Mouse (Mus musculus) left cerebral cortex, postnatal 36 days (tissue): Measurements from ENCODE around the gene Arhgef25. TPM values are rescaled to one million over a fixed set of nuclear protein-coding genes. Genes with fewer than 3 reads are reported as not detected.
"Not testable (repeated sequence)": the region's sequence is repeated elsewhere in the genome, so short reads cannot be mapped to it uniquely, and the experiment has no call there.

ENCODE experiments used
- DNase-seq, 2 experiments: peaks; one replicate each; pipeline ENCODE4 v3.0.0; 2021 to 2022; ENCODE audit warnings: low spot score in 2 of 2, mixed read lengths in 1 of 2
- intact Hi-C: fragments of 180-260 bp; cut with DNase I; formaldehyde crosslinking; loops from one replicate; pipeline ENCODE4 v1.15.1; 2025
- total RNA-seq, 2 experiments: library from RNA; stranded (reverse); gene quantifications; 2 replicates each; pipeline ENCODE4 v1.2.3; 2021

The Arhgef25 gene
- total RNA-seq, 2 experiments from 2014 or later = 173 to 176 TPM

DNA sequence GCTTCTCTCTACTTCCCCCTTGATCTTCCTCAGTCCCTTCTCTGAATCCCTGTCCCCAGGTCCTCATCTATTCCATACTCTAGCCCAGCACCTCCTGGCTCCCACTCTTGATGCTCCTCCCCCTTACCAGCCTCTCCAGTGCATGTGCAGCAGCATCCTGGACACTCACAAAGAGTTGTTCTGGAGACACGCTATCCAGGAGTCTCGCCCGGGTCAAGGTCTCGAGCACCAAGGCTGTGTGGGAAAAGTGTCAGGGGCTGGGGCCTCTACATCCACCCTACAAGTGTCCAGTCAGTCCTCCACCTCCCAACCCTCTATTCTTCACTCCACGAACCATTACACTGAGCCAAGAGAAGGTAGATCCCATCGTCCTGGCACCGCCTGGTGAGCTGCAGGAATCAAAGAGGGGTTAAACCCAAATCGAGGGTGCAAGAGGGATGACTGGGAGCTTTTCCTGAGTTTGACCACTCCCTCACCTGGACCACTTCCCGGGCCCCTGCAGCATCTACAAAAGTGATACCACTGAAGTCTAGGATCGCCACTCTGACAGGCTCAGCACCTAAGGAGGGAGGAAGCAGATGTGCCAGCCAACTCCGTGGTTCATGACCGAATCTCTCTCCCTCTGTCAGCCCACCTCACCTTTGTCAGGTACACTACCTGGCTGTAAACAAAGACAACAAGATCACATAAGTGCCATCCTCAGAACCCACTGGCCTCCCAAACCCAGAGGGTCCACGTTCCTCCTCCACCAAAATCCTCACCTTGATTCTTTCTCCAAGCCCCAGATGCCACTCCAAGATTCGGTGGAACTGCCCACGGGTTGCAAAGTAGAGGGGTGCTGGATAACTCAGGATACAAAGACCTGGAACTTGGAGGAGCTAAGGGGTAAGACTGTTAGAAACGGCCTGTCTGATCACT is 16.5 kb downstream of the Arhgef25 start:
- no peak for DNase-seq
- intact Hi-C loops = no loop called here

DNA sequence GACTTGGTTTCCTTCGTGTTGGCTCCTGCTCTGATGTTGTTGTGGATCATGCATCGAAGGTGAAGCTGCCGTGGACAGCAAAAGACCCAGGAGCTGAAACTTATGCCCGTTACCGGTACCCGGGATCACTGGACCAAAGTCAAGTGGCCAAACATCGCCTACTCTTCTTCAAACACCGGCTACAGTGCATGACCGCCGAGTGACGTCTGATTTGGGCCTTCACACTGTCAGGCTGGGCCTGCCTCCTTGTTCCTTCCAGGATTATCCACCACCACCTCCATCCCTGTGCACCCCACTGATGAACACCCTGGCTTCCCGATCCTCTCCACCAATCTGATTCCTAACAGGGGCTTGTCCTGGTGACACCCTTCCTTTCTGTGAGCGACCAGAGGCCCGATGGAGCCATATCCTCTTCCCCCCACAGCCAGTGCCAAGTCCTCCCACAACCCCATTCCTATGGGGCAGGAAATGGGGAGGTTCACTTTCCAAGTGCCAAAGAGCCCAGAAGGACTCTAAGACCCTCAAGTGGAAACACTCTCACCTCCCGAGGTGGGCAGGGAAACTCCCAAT is 18.2 kb downstream of the Arhgef25 start:
- intact Hi-C loops = no loop called here
- DNase-seq = no peak

DNA sequence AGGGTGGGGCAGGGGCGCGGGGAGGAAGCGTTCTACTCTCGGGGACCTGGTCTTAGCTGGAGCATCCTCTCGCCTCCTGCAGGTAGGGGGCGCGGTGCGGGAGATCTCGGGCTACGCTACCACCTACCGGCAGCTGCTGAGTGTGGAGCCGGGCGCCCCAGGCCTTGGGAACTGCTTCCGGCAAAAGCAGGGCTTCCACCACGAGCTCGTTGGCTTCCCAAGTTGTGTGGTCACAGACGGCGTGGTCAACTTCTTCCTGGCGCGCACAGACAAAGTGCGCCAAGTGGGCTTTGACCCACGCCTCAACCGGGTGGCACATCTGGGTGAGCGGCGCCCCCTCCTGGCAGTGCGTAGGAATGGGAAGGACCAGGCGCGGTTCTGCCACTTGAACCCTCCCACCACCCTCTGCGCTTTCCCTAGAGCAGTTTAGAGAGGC is 19.0 kb downstream of the Arhgef25 start:
- peak; percentile 68 to 76 for DNase-seq
- intact Hi-C loops = no loop called here

DNA sequence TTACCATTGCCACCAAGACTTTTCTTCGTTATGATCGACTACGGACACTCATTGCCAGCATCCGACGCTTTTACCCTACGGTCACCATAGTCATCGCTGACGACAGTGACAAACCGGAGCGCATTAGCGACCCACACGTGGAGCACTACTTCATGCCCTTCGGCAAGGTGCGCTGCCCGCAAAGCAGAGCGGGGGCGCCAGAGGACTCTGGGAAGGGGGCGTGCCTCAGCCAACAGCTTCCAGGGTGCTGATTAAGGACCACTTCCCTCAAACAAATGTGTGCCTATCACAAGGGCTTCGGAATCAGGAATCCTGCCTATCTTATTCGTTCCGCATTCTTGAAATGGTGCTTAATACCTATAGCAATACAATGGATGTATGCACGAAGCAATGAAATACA is 19.9 kb downstream of the Arhgef25 start:
- intact Hi-C loops = no loop called here
- DNase-seq = peak; percentile 23 to 26

DNA sequence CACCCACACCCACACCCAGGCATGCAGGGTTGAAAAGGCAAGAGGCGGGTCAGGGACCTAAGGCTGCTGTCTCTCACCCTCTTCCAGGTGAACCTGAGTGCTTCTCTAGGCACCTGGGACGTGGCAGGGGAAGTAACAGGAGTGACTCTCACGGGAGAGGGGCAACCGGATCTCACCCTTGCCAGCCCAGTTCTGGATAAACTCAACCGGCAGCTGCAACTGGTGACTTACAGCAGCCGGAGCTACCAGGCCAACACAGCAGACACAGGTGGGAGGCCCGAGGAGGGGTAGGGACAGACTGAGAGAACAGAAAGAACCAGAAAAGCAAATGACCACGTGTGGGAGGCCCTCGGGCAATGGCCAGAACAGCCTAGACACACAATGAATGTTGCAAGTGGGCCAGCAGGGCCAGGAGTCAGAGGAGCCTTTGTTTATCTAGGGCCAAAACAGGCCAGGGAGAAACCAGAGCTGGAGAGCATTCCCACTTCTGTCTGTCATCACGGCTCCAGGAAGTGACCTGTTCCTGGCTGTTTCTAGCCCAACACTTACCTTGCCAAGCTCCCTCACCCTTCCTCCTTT is 22.2 kb downstream of the Arhgef25 start:
- DNase-seq = no peak
- intact Hi-C loops = loop anchor here (5.0 kb wide), 1 partner anchor 90 kb away; the partner anchor contains the start of gene Agap2

DNA sequence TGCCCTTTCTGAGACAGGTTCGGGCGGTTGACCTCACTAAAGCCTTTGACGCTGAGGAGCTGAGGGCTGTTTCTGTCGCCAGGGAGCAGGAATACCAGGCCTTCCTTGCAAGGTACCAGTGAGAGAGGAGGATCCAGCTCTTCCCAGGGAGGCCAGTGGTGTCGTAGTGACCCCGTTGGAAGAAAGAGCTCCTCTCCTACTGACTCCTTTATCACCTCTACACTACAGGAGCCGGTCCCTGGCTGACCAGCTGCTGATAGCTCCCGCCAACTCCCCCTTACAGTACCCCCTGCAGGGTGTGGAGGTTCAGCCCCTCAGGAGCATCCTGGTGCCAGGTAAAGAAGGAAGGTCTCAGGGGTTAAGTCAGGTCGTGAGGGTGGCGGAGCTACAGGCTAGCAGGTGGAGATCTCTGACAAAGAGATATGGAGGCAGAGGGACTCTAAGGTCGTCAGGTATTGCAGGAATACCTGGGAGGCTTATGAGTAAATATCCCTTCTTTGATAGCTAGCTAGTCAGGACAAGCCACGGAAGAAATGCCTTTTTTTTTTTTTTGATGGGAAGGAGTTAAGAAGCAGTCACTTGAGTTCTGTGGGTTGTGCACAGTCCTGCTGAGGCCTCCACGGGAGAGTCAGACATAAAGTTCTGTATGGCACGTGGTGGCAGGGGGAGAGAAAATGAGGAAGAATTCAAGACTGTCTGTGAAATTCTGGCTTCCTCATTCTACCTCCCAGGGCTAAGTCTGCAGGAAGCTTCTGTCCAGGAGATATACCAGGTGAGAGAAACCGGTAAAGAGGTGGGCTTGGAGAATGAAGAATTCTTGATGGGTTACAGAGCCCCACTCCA is 22.9 kb downstream of the Arhgef25 start:
- intact Hi-C loops = loop anchor here (5.0 kb wide), 1 partner anchor 90 kb away; the partner anchor contains the start of gene Agap2
- DNase-seq = no peak

DNA sequence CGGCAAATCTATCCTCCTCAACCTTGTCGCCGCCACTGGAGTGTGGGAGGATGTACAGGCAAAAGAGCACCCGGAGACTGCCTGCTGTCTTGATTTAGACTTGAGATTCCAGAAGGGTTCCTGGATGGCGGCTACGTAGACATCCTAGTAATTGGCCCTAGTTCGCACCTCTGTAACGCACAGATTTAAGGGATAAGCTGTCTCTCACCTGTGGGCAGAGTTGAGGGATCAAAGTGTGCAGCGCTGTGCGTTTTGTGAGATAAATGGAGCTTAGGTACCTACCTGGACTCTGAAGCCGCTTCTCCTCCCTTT is 23.5 kb downstream of the Arhgef25 start:
- no peak for DNase-seq
- intact Hi-C loops = loop anchor here (5.0 kb wide), 1 partner anchor 89 kb away; the partner anchor contains the start of gene Agap2

DNA sequence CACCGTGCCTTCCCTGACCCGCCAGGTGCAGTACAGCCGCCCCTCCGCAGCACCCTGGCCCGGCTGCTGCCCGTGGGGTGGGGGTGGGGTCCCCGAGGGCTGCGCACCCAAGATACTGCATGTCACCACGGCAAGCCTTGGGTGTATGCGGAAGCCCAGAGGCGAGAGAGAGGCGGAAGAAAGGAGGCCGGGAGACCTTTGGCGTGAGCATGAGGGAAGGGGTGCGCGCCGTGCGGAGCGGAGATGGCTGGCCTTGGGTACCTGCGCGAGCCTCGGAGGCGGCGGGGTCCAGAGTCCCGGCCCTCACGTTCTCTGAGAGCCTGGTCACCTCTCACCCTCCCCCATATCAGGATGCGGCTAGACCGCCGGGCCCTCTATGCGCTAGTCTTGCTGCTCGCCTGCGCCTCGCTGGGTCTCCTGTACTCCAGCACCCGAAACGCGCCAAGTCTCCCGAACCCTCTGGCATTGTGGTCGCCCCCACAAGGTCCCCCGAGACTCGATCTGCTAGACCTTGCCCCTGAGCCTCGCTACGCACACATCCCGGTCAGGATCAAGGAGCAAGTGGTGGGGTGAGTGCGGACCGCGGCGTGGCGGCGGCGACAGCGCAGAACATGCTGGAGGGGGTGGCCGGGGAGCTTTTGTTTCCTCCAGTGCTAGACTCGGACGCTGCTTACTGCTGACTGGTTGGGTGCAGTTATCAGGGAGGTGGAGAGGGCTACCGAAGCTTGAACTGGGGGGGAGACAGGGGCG is 24.1 kb downstream of the Arhgef25 start:
- DNase-seq = peak; percentile 64 to 79

DNA sequence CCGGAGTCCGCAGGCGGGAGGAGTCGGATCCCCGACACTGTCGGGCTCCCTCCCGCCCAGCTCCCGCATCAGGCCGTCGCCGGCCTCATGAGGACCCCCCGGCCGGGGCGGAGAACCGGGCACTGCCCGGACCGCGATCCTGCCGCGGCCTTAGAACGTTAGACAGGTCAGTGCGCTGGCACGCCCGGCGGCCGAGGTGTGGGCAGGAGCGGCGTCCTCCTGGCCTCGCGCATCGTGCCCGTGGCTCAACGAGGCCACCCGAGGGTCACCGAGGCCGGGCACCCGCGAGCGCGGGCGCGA is 24.6 kb downstream of the Arhgef25 start:
- no peak for DNase-seq
- intact Hi-C loops = loop anchor here (2.0 to 5.0 kb wide), 2 partner anchors 43 to 88 kb away; partner anchors contain the start of gene Agap2

More for the DNA sequence above, 24.1 kb downstream of the Arhgef25 start:
- intact Hi-C loops = loop anchor here (2.0 to 5.0 kb wide), 2 partner anchors 43 to 89 kb away; partner anchors contain the start of gene Agap2

DNA sequence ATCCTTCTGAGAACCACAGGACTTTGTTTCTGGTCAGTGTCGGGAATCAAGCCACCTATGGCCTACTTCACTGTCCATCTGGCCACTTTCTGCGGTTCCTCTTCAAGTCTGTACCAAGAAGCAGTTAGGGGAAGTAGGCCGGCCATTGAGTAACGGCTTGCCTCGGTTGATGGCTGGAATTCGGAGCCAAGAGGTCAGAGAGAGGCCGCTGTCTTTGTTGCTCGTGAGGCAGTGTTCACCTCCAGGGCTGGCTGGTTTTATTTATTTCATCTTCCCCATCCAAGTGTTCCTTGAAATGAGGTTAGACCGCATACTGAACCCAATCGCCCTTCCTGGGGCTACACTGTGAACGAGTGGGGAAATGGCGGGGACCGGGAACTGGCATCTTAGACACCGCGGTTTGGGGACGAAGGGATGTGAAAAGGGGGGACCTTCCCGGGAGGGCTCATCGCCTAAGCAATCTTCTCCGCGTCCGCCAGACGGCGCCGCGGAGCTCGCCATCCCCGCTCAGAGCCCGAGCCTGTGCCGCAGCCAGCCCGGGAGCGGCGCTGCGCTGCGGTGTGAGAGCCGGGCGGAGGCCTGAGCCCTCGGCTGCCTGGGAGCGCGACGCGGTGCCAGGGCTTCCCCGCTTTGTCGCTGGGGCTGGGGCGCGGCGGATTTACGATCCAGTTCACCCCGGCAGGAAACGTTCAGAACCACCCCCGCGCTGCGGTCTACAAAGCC is 25.1 kb downstream of the Arhgef25 start, which contains the start of gene B4galnt1:
Gene B4galnt1, plus strand, starts transcription at position 595 of the 723 bp plus-strand sequence.
- intact Hi-C loops = loop anchor here (2.0 to 5.0 kb wide), 2 partner anchors 42 to 87 kb away; partner anchors contain the start of gene Agap2

DNA sequence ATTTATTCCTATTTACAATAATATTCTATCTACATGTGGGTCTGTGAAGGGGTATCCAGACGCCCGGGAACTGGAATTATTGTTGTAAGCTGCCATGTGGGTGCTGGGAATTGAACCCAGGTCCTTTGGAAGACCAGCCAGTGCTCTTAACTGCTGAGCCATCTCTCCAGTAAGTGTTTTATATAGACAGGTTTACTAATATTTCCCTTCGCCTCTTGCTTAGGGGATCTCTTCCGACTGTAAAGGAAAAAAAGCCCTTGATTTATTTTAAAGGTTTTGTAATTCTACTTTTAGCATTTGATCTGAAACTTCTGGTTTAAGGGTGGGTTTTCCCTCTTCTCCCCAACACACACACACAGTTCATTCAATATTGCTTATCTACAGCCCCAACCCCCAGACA is 25.7 kb downstream of the Arhgef25 start:
- DNase-seq = no peak
- intact Hi-C loops = loop anchor here (2.0 kb wide), 1 partner anchor 41 kb away; no protein-coding TSS in a partner anchor

More for the DNA sequence above, 25.1 kb downstream of the Arhgef25 start, which contains the start of gene B4galnt1:
- DNase-seq = peak; percentile 79 to 84

DNA sequence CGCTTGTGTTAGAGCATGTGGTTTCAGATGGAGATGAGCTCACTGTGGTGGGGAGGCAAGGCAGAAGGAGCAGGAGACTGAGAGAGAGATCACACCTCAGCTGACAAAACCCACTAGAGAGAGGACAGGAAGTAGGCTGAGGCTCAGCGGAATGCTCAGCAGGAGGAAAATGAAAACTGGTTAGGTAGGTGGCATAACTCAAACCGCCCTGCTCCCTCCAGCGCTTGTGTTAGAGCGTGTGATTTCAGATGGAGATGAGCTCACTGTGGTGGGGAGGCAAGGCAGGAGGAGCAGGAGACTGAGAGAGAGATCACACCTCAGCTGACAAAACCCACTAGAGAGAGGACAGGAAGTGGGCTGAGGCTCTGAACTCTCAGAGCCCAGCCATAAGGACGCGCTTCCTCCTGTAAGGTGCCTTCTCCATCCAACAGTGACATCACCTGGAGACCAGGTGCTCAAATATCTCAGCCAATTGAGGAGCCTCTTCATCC is 27.1 kb downstream of the Arhgef25 start:
- intact Hi-C loops = not testable (repeated sequence)
- peak; percentile 41 to 58 for DNase-seq

DNA sequence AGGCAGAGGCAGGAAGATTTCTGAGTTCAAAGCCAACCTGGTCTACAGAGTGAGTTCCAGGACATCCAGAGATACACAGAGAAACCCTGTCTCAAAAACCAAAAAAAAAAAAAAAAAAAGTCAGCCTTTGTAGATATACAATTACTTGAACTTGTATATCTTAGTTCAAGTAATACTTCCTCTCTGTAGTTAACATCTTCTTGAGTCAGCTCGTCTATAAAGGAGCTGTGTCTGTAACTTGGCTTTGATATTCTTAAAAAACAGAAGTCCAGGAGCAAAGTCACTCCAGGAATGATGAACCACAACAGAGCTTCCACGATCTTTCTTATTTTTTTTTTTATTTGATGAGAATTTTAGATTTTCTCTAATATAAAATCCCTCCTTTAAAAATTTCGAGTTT is 29.2 kb downstream of the Arhgef25 start:
- intact Hi-C loops = no loop called here
- no peak for DNase-seq

DNA sequence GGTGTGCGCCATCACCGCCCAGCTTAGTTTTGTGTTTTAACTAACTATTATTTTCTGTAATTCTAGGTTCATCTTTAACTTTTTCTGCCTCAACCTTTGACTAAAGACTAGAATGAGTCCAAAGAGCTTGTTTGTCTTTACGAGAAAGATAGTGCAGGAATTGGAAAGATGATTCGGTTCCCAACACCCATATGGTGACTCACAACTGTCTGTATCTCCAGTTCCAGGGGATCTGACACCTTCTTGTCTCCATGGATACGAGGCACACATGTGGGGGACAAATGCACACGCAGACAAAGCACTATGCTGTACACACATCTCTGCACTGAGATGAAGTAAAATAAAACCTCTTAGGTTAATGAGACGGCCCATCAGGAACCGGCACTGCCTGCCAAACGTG is 29.8 kb downstream of the Arhgef25 start:
- peak in 1 of 2 experiments; percentile 27 for DNase-seq
- intact Hi-C loops = no loop called here

DNA sequence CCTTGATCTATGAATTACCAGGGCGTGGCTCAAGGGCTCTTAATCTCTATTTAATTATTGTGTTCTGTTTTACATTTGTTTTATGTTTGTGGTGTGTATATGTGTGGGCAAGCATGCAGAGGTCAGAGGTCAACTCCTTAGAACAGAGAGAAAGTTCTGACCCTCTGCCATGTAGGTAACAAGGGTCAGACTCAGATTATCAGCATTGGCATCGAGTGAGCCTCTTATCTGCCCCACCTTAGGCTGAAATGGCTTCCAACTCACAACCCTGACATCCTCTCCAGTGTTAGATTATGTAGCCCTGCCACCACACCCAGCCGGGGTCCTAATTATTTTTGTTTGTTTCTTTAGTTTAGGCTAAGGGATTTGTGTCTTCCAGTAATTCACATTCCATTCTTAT is 31.4 kb downstream of the Arhgef25 start:
- intact Hi-C loops = no loop called here
- DNase-seq = no peak

DNA sequence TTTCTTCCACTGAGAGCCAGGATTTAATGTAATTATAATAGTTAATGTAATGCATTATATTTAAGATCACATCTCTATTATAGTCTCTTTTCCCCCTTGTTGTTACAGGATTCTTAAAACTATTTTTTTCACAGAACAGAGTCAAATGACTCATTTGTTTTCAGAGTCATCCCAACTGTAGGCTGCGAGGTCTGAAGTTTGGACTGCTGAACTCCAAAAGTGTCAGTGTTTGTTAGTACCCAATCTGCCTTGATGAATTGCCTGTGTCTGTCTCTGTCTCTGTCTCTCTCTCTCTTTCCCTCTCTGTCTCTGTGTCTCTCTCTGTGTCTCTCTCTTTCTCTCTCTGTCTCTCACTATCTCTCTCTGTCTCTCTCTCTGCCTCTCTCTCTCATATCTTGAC is 33.4 kb downstream of the Arhgef25 start:
- intact Hi-C loops = no loop called here

DNA sequence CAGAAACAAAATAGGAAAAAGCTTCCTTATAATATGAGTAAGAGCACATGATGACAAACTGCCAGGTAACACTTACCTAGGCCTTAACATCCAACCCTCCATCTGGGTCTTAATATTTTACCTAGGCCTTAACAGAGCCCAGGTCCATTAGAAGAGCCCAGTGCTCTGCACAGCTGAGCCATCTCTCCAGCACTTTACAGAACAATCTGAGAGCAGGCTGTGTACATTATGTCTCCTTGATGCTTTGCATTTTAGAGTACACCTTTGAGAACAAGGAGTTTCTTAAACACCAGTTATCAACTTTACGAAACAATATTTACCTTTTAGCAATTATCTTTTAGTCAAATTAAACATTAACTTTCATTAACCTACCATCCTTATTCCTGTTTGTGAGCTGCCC is 33.8 kb downstream of the Arhgef25 start:
- intact Hi-C loops = no loop called here
- DNase-seq = no peak

More for the DNA sequence above, 33.4 kb downstream of the Arhgef25 start:
- no peak for DNase-seq

DNA sequence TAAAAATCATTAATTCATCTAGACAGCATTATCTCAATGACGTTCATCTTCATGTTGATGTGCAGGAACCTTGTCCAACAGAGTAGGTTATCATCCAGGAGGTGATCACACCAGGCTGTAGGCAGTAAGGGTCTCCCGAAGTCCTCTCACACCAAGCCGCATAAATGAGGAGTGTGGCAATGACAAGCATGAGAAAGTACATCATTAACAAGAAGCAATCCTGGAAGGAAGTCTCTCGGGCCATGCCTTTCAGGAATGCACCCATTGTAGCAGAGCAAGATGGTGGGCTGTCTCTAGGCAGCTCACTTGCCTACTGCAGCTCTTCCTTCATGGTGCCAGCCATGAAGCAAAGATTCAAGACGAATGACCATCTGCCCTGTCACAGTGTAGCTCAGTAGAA is 35.2 kb downstream of the Arhgef25 start:
- DNase-seq = no peak
- intact Hi-C loops = no loop called here
